ENCODE assay signal across 8 mouse cellular contexts in the genomic region with DNA sequence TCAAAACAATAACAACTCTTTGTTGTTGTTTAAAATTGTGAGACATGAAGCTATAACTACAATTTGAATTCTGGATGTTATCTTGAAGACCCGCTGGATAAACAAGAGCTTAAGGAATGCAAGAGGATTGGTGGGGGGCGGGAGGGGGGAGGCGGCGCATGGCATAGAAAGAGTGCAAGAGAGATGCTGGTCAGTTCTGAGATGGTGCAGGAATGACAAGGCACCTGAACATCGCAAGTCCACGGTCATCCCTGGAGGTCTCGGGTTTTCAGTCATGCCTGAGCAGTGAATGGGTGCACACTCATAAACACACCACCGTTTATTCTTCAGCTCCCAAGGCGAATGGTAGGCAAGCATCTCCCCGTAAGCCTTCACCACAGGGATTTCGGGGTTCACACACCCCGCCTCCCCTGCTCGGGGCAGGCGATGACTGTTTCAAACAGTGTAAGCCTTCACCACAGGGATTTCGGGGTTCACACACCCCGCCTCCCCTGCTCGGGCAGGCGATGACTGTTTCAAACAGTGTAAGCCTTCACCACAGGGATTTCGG. TPM values are rescaled to one million over a fixed set of nuclear protein-coding genes. Genes with fewer than 3 reads are reported as not detected.
DNase-seq lines count a peak whose midpoint lies in the region; ATAC-seq lines count a peak whose summit lies in the region.

No protein-coding gene starts in this region.

- ATAC-seq in liver, embryonic 11.5 days (replicated peaks; ENCODE audit: low FRiP score), result no peak
- peak; percentile 35 for ATAC-seq in embryonic facial prominence, embryonic 11.5 days (replicated peaks; ENCODE audit: insufficient number of reproducible peaks, low FRiP score, low TSS enrichment, low read depth)
- ATAC-seq in intestine, embryonic 15.5 days, result no peak; the same call in 1 of the 2 replicates
- ATAC-seq in neural tube, embryonic 15.5 days (ENCODE audit: low FRiP score), result peak; percentile 45

- WGBS in liver, embryonic 11.5 days, result 5% methylated on average over 19 of the region's 19 CpGs
- 3% methylated on average over 19 of the region's 19 CpGs for WGBS in embryonic facial prominence, embryonic 11.5 days
- under 1% methylated on average over 19 of the region's 19 CpGs for WGBS in intestine, embryonic 15.5 days
- 1% methylated on average over 19 of the region's 19 CpGs for WGBS in neural tube, embryonic 15.5 days

- DNase-seq in liver, embryonic 11.5 days (ENCODE audit: low spot score), result no peak
- DNase-seq in liver, result no peak
- DNase-seq in embryonic facial prominence, embryonic 11.5 days (ENCODE audit: low spot score), result peak; percentile 3
- no peak for DNase-seq in urinary bladder, postnatal 10 days (ENCODE audit: low spot score)
- DNase-seq in B cell, adult 2 months, result no peak
- DNase-seq in testis, postnatal 10 days (ENCODE audit: low spot score), result no peak

- no peak overlapping the region for H3K27ac ChIP-seq in liver, embryonic 11.5 days (ENCODE audit: low read depth, low read length)
- no peak overlapping the region for H3K27ac ChIP-seq in embryonic facial prominence, embryonic 11.5 days (replicated peaks; ENCODE audit: low read depth, low read length)
- H3K27ac ChIP-seq in intestine, embryonic 15.5 days, result no peak overlapping the region
- H3K27ac ChIP-seq in neural tube, embryonic 15.5 days (replicated peaks), result peak overlapping the region; percentile 83

- H3K9me3 ChIP-seq in liver, embryonic 11.5 days (ENCODE audit: control insufficient read depth, low read length), result no peaks in the 10 kb centered on the region
- H3K9me3 ChIP-seq in embryonic facial prominence, embryonic 11.5 days (replicated peaks; ENCODE audit: control insufficient read depth, low read length), result no peaks in the 10 kb centered on the region
- H3K9me3 ChIP-seq in intestine, embryonic 15.5 days, result no peaks in the 10 kb centered on the region
- no peaks in the 10 kb centered on the region for H3K9me3 ChIP-seq in neural tube, embryonic 15.5 days (replicated peaks)

- peak overlapping the region; percentile 81 for H3K4me2 ChIP-seq in liver, embryonic 11.5 days
- H3K4me2 ChIP-seq in embryonic facial prominence, embryonic 11.5 days (ENCODE audit: low read depth, low read length), result peak overlapping the region; percentile 98
- peak overlapping the region; percentile 89 for H3K4me2 ChIP-seq in intestine, embryonic 15.5 days (replicated peaks)
- H3K4me2 ChIP-seq in neural tube, embryonic 15.5 days, result peak overlapping the region; percentile 66

- no peak overlapping the region for H3K9ac ChIP-seq in liver, embryonic 11.5 days (ENCODE audit: low read depth, low read length)
- no peak overlapping the region for H3K9ac ChIP-seq in embryonic facial prominence, embryonic 11.5 days (replicated peaks; ENCODE audit: low read length)
- H3K9ac ChIP-seq in intestine, embryonic 15.5 days, result 0 out of 2 replicates have a peak overlapping the region, but pooled peaks have one; percentile 8
- H3K9ac ChIP-seq in neural tube, embryonic 15.5 days (replicated peaks), result peak overlapping the region; percentile 74

- H3K36me3 ChIP-seq in liver, embryonic 11.5 days (ENCODE audit: control insufficient read depth, insufficient read depth, low read length), result no peaks in the 10 kb centered on the region
- no peaks in the 10 kb centered on the region for H3K36me3 ChIP-seq in embryonic facial prominence, embryonic 11.5 days (replicated peaks; ENCODE audit: control insufficient read depth, insufficient read depth, low read depth, low read length)
- no peaks in the 10 kb centered on the region for H3K36me3 ChIP-seq in intestine, embryonic 15.5 days
- no peaks in the 10 kb centered on the region for H3K36me3 ChIP-seq in neural tube, embryonic 15.5 days

- peaks cover 27% of the 10 kb centered on the region for H3K27me3 ChIP-seq in liver, embryonic 11.5 days (replicated peaks; ENCODE audit: control insufficient read depth, insufficient read depth, low read length)
- H3K27me3 ChIP-seq in embryonic facial prominence, embryonic 11.5 days (ENCODE audit: control insufficient read depth, insufficient read depth, low read length), result peaks cover 9% of the 10 kb centered on the region; the same call in 1 of the 2 replicates
- H3K27me3 ChIP-seq in intestine, embryonic 15.5 days (replicated peaks), result peaks cover 13% of the 10 kb centered on the region
- H3K27me3 ChIP-seq in neural tube, embryonic 15.5 days (replicated peaks), result no peaks in the 10 kb centered on the region

- H3K4me3 ChIP-seq in liver, embryonic 11.5 days (ENCODE audit: low read depth, low read length), result peak overlapping the region; percentile 56
- H3K4me3 ChIP-seq in embryonic facial prominence, embryonic 11.5 days (ENCODE audit: low read depth, low read length), result peak overlapping the region; percentile 59
- H3K4me3 ChIP-seq in intestine, embryonic 15.5 days (replicated peaks), result peak overlapping the region; percentile 52
- peak overlapping the region; percentile 66 for H3K4me3 ChIP-seq in neural tube, embryonic 15.5 days (replicated peaks)

- no peaks in the 10 kb centered on the region for H3K4me1 ChIP-seq in liver, embryonic 11.5 days (replicated peaks; ENCODE audit: control insufficient read depth, insufficient read depth, low read length)
- no peaks in the 10 kb centered on the region for H3K4me1 ChIP-seq in embryonic facial prominence, embryonic 11.5 days (ENCODE audit: control insufficient read depth, insufficient read depth, low read length)
- H3K4me1 ChIP-seq in intestine, embryonic 15.5 days (replicated peaks), result peaks cover 4% of the 10 kb centered on the region
- H3K4me1 ChIP-seq in neural tube, embryonic 15.5 days, result peaks cover 15% of the 10 kb centered on the region

RNA-seq across cellular contexts. Expression of a gene that starts 1.2 kb away (rescaled TPM):
- polyA plus RNA-seq in liver, embryonic 11.5 days (2014; fragmentation: Nextera tagmentation; extraction: Ambion mirVana), result 3.3 and 4.0 TPM in 2 replicates
- polyA plus RNA-seq in embryonic facial prominence, embryonic 11.5 days (2014; fragmentation: Nextera tagmentation; extraction: Ambion mirVana), result 11.3 and 11.9 TPM in 2 replicates
- polyA plus RNA-seq in intestine, embryonic 15.5 days (2015; fragmentation: Nextera tagmentation; extraction: Ambion mirVana), result 4.4 and 5.8 TPM in 2 replicates
- 53.3 and 60.8 TPM in 2 replicates for polyA plus RNA-seq in neural tube, embryonic 15.5 days (2015; fragmentation: Nextera tagmentation; extraction: Ambion mirVana)

Comparison
In these comparisons a context has a peak if more than half of its experiments do, and no peak if none do; other contexts are left out.
1. ATAC-seq: peak in embryonic facial prominence, embryonic 11.5 days (single experiment) and neural tube, embryonic 15.5 days (single experiment); none in liver, embryonic 11.5 days (single experiment) and intestine, embryonic 15.5 days (single experiment).
2. H3K9ac ChIP-seq: peak in intestine, embryonic 15.5 days (single experiment) and neural tube, embryonic 15.5 days (single experiment); none in liver, embryonic 11.5 days (single experiment) and embryonic facial prominence, embryonic 11.5 days (single experiment).
3. Peak in every context shown above with its lines, with median percentiles within 50 percentile points of each other: H3K4me2 ChIP-seq and H3K4me3 ChIP-seq.